Mouse (Mus musculus) lung, adult 2 months (tissue): ENCODE measurements around the gene Ihh.

ENCODE experiments used
- CTCF ChIP-seq: fragments of 200-500 bp; IDR thresholded peaks from 2 replicates; pipeline ENCODE4 v1.5.1; 2011; ENCODE audit warnings: mild to moderate bottlenecking, low read length, control low read depth; ENCODE audit not compliant: insufficient read depth
- POLR2A ChIP-seq: fragments of 200-500 bp; IDR thresholded peaks from 2 replicates; pipeline ENCODE4 v1.6.1; 2011; ENCODE audit warnings: low read depth, mild to moderate bottlenecking, control low read depth, low read length, borderline replicate concordance; ENCODE audit errors: extremely low read depth

DNA sequence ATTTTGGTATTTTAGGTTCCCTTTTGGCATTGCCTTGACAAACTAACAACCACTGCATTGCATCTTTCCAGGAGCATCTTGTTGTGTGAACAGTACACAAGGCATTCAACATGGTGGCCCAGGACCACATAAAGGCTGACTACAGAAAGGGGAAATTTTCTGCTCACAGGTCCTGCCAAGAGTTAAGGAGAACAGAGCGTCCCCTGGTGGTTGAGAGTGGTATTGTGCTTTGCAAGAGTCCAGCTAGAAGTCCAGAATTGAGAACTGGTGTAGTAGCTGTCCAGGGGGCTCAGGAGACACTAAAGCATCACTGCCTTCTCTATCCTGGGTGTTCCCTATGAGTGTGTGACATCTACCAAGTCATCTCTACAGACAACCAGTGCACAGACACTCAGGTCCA is 49.0 kb upstream of the Ihh start:
- TF ChIP-seq POLR2A (no peak), CTCF (peak; percentile 41; the same call in 1 of the 2 replicates)
